ENCODE assay signal across 15 mouse cellular contexts in the genomic region with DNA sequence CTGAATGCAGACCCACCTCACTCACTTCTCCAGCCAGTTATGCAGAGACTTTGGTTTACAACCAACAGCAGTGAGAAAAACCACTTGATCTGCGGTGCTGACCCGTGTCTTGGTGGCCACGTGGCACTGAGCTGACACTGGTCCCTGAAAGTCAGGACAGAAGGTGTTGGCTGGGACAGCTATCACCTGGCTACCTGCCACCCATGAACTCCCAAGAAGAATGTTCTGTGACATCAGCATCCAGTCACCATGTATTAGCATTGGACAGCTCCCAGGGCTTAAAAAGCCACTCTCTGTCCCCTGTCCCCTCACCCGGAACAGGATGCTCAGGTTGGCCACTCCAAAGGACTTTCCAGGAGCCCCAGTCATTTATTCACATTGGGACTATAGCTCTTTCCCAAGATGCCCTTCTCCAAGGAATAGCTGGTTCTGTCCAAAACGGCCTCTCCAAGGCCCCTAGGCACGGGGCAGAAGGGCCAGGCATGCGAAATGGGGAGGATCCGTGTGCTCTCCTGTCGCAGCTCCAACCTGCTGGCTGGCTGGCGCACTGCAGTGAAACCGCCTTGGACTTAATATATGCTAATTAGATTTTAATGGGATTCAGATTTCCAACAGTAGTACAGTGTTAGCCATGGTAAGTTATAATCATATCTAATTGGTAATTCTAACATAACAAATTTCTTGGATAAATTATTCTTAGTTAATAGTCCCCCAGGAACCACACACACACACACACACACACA. TPM values are rescaled to one million over a fixed set of nuclear protein-coding genes. Genes with fewer than 3 reads are reported as not detected.
DNase-seq lines count a peak whose midpoint lies in the region; ATAC-seq and TF ChIP-seq lines count a peak whose summit lies in the region.
"Had no signal": no experiment of that assay in that cellular context is flagged by ENCODE, and none has a peak within 500 bp of the region (broad histone marks: within the 10 kb centered on the region; RNA-seq: fewer than 3 reads in every experiment).

No protein-coding gene starts in this region.

- DNase-seq in layer of hippocampus, adult 2 months (ENCODE audit: low spot score in 2 of 2) = no peak
- no peak for DNase-seq in layer of hippocampus, adult 11-12 months (ENCODE audit: low spot score)
- DNase-seq in ZHBTc4 (ENCODE audit: low read depth, low spot score) = peak; percentile 38
- no peak for DNase-seq in adipocyte (ENCODE audit: low spot score)
- DNase-seq in lung, adult 18-20 months = no peak
- DNase-seq: adrenal gland, postnatal 25 days; cerebellum, adult 18-20 months; spleen, adult 18-20 months had no signal

- peak; percentile 73 for TF ChIP-seq CTCF in layer of hippocampus, adult 2 months (conservative IDR thresholded peaks at IDR 0.05)

- no peaks in the 10 kb centered on the region for H3K36me3 ChIP-seq in forebrain, embryonic 15.5 days
- H3K36me3 ChIP-seq in midbrain, embryonic 13.5 days = no peaks in the 10 kb centered on the region
- H3K36me3 ChIP-seq: embryonic facial prominence, embryonic 13.5 days; heart, embryonic 10.5 days; liver, embryonic 15.5 days had no signal

- no peaks in the 10 kb centered on the region for H3K27me3 ChIP-seq in forebrain, embryonic 15.5 days
- H3K27me3 ChIP-seq in midbrain, embryonic 13.5 days = 0 out of 2 replicates have a peak, but pooled peaks cover 9% of the 10 kb centered on the region
- H3K27me3 ChIP-seq: liver, embryonic 15.5 days had no signal

- no peak overlapping the region for H3K27ac ChIP-seq in layer of hippocampus, adult 2 months
- H3K27ac ChIP-seq in forebrain, embryonic 15.5 days (replicated peaks) = no peak overlapping the region
- no peak overlapping the region for H3K27ac ChIP-seq in midbrain, embryonic 13.5 days
- H3K27ac ChIP-seq: embryonic facial prominence, embryonic 13.5 days; heart, embryonic 10.5 days; liver, embryonic 15.5 days had no signal

- no peaks in the 10 kb centered on the region for H3K9me3 ChIP-seq in forebrain, embryonic 15.5 days
- H3K9me3 ChIP-seq in midbrain, embryonic 13.5 days = no peaks in the 10 kb centered on the region
- H3K9me3 ChIP-seq: embryonic facial prominence, embryonic 13.5 days; heart, embryonic 10.5 days; liver, embryonic 15.5 days had no signal

- no peak overlapping the region for H3K9ac ChIP-seq in forebrain, embryonic 15.5 days (replicated peaks)
- no peak overlapping the region for H3K9ac ChIP-seq in midbrain, embryonic 13.5 days (replicated peaks)
- H3K9ac ChIP-seq: embryonic facial prominence, embryonic 13.5 days; liver, embryonic 15.5 days had no signal

- 44% methylated on average over 11 of the region's 11 CpGs for WGBS in forebrain, embryonic 15.5 days
- WGBS in midbrain, embryonic 13.5 days = 54% methylated on average over 11 of the region's 11 CpGs

- no peak overlapping the region for H3K4me3 ChIP-seq in layer of hippocampus, adult 2 months
- H3K4me3 ChIP-seq in forebrain, embryonic 15.5 days = no peak overlapping the region
- H3K4me3 ChIP-seq in midbrain, embryonic 13.5 days (replicated peaks) = no peak overlapping the region
- H3K4me3 ChIP-seq: embryonic facial prominence, embryonic 13.5 days; heart, embryonic 10.5 days; liver, embryonic 15.5 days had no signal

- H3K4me1 ChIP-seq in forebrain, embryonic 15.5 days = peaks cover 13% of the 10 kb centered on the region
- H3K4me1 ChIP-seq in midbrain, embryonic 13.5 days (replicated peaks) = peaks cover 22% of the 10 kb centered on the region
- H3K4me1 ChIP-seq: heart, embryonic 10.5 days; liver, embryonic 15.5 days had no signal

- peak; percentile 89 for ATAC-seq in forebrain, embryonic 15.5 days (replicated peaks)
- ATAC-seq in midbrain, embryonic 13.5 days = peak; percentile 81
- ATAC-seq in erythroid progenitor cell, adult 5-6 weeks (replicated peaks; ENCODE audit: low FRiP score, poor library complexity, severe bottlenecking) = no peak

- no peak overlapping the region for H3K4me2 ChIP-seq in forebrain, embryonic 15.5 days (replicated peaks)
- no peak overlapping the region for H3K4me2 ChIP-seq in midbrain, embryonic 13.5 days (replicated peaks)
- H3K4me2 ChIP-seq: embryonic facial prominence, embryonic 13.5 days; liver, embryonic 15.5 days had no signal

RNA-seq across cellular contexts. Expression of a gene that starts 43.1 kb away (rescaled TPM):
- total RNA-seq in layer of hippocampus, adult 2 months (2021) = 1 to 10 TPM; 9.3 to 9.6 TPM
- polyA plus RNA-seq in forebrain, embryonic 15.5 days (2015; fragmentation: Nextera tagmentation; extraction: Ambion mirVana) = 0.28 and 0.33 TPM in 2 replicates
- polyA plus RNA-seq in midbrain, embryonic 13.5 days (2015; fragmentation: Nextera tagmentation; extraction: Ambion mirVana) = 0.46 and 0.58 TPM in 2 replicates
- not detected in 2 replicates for total RNA-seq in erythroid progenitor cell, adult 5-6 weeks (2015; ENCODE audit: low replicate concordance)
- total RNA-seq in erythroid progenitor cell, adult 5-6 weeks (2017; ENCODE audit: low replicate concordance) = not detected in 2 replicates
- total RNA-seq: neutrophil, adult 5-6 weeks had no signal

Comparison
In these comparisons a context has a peak if more than half of its experiments do, and no peak if none do; other contexts are left out.
1. RNA of a gene that starts 43.1 kb away (total RNA-seq): 9.3 to 9.6 TPM in layer of hippocampus, adult 2 months; not detected in erythroid progenitor cell, adult 5-6 weeks; every median in the first group is over 10 times any median in the second.